Mouse (Mus musculus) hindbrain, embryonic 15.5 days (tissue): ENCODE data around the gene Clba1. TPM values are rescaled to one million over a fixed set of nuclear protein-coding genes. Genes with fewer than 3 reads are reported as not detected.

ENCODE experiments used
- ATAC-seq: fragments of 200-750 bp; cut with Nextera tagmentation; 2 replicates; pipeline ENCODE4 v1.8.0; 2017; ENCODE audit warnings: low read depth, moderate number of reproducible peaks, moderate TSS enrichment; ENCODE audit not compliant: low FRiP score
- H3K27ac ChIP-seq: fragments of 300-500 bp; sonication (generic); replicated peaks from 2 replicates; pipeline ENCODE4 v1.5.1; 2015; ENCODE audit warnings: mild to moderate bottlenecking, inconsistent platforms
- H3K27me3 ChIP-seq: fragments of 300-500 bp; sonication (generic); 2 replicates; pipeline ENCODE4 v1.6.1; 2015; ENCODE audit warnings: control low read depth, inconsistent platforms
- H3K36me3 ChIP-seq: fragments of 300-500 bp; sonication (generic); 2 replicates; pipeline ENCODE4 v1.6.1; 2015; ENCODE audit warnings: control low read depth, inconsistent platforms
- H3K4me1 ChIP-seq: fragments of 300-500 bp; sonication (generic); replicated peaks from 2 replicates; pipeline ENCODE4 v1.6.1; 2015; ENCODE audit warnings: control low read depth, inconsistent platforms
- H3K4me2 ChIP-seq: fragments of 300-500 bp; sonication (generic); 2 replicates; pipeline ENCODE4 v1.6.1; 2015; ENCODE audit warnings: moderate library complexity, mild to moderate bottlenecking, inconsistent platforms
- H3K4me3 ChIP-seq: fragments of 300-500 bp; sonication (generic); 2 replicates; pipeline ENCODE4 v1.5.1; 2015; ENCODE audit warnings: mild to moderate bottlenecking, inconsistent platforms
- H3K9ac ChIP-seq: fragments of 300-500 bp; sonication (generic); 2 replicates; pipeline ENCODE4 v1.6.1; 2015; ENCODE audit warnings: inconsistent platforms
- H3K9me3 ChIP-seq: fragments of 300-500 bp; sonication (generic); 2 replicates; pipeline ENCODE4 v1.6.1; 2016; ENCODE audit warnings: control low read depth, inconsistent platforms
- WGBS: fragments of 180-500 bp; shearing (Covaris S2); methylation state at CpG from one replicate; pipeline ENCODE4 v1.1.7; 2015; 5-methylcytosine and 5-hydroxymethylcytosine counted together
- polyA plus RNA-seq: library from polyadenylated mRNA; unstranded; fragments of >200 nt; fragmentation: Nextera tagmentation; extraction: Ambion mirVana; gene quantifications from 2 replicates; pipeline ENCODE4 v1.2.1, GENCODE M21; 2015

Clba1 gene
- polyA plus RNA-seq, 1 experiment from 2014 or later: 22.7 TPM

- no peaks in the 10 kb centered on the region for H3K36me3 ChIP-seq
- H3K4me1 ChIP-seq: peaks cover 21% of the 10 kb centered on the region
- peaks cover 14% of the 10 kb centered on the region; the same call in 1 of the 2 replicates for H3K27me3 ChIP-seq
- H3K4me3 ChIP-seq: no peak overlapping the region
- no peak for ATAC-seq
- no peak overlapping the region for H3K27ac ChIP-seq
- H3K9me3 ChIP-seq: no peaks in the 10 kb centered on the region
- no peak overlapping the region for H3K9ac ChIP-seq
- WGBS: 61% methylated on average over 17 of the region's 17 CpGs
- H3K4me2 ChIP-seq: no peak overlapping the region
Measured at GRCm38 (mm10) chr12:112796551-112797510, 11.9 kb upstream of the Clba1 start.

GRCm38 (mm10) chr12:112797672-112798331 lies 10.9 kb upstream of the Clba1 start:
- Histone ChIP-seq H3K4me2 (no peak overlapping the region), H3K27ac (no peak overlapping the region), H3K4me1 (peaks cover 28% of the 10 kb centered on the region), H3K9me3 (no peaks in the 10 kb centered on the region), H3K36me3 (no peaks in the 10 kb centered on the region), H3K9ac (no peak overlapping the region), H3K27me3 (peaks cover 14% of the 10 kb centered on the region; the same call in 1 of the 2 replicates), H3K4me3 (no peak overlapping the region)
- WGBS: 42% methylated on average over 15 of the region's 15 CpGs
- 0 out of 2 replicates have a peak, but pooled peaks have one; percentile 23 for ATAC-seq

- Histone ChIP-seq H3K4me3 (no peak overlapping the region), H3K9ac (no peak overlapping the region), H3K9me3 (no peaks in the 10 kb centered on the region), H3K27me3 (peaks cover 14% of the 10 kb centered on the region; the same call in 1 of the 2 replicates), H3K27ac (no peak overlapping the region), H3K4me1 (peaks cover 28% of the 10 kb centered on the region), H3K36me3 (no peaks in the 10 kb centered on the region), H3K4me2 (no peak overlapping the region)
- 34% methylated on average over 5 of the region's 5 CpGs for WGBS
- ATAC-seq: no peak
Measured at GRCm38 (mm10) chr12:112798332-112798681, 10.4 kb upstream of the Clba1 start.

GRCm38 (mm10) chr12:112798716-112799115 lies 10.0 kb upstream of the Clba1 start:
- Histone ChIP-seq H3K9ac (no peak overlapping the region), H3K4me2 (no peak overlapping the region), H3K9me3 (no peaks in the 10 kb centered on the region), H3K36me3 (no peaks in the 10 kb centered on the region), H3K4me3 (no peak overlapping the region), H3K4me1 (peaks cover 28% of the 10 kb centered on the region), H3K27ac (no peak overlapping the region), H3K27me3 (peaks cover 14% of the 10 kb centered on the region; the same call in 1 of the 2 replicates)
- ATAC-seq: no peak
- 83% methylated on average over 5 of the region's 5 CpGs for whole genome bisulfite sequencing

GRCm38 (mm10) chr12:112799237-112799970 lies 9.3 kb upstream of the Clba1 start:
- Histone ChIP-seq H3K4me3 (no peak overlapping the region), H3K4me2 (no peak overlapping the region), H3K27me3 (peaks cover 14% of the 10 kb centered on the region; the same call in 1 of the 2 replicates), H3K9me3 (no peaks in the 10 kb centered on the region), H3K9ac (no peak overlapping the region), H3K36me3 (no peaks in the 10 kb centered on the region), H3K27ac (no peak overlapping the region), H3K4me1 (peaks cover 22% of the 10 kb centered on the region)
- ATAC-seq: no peak
- WGBS: 83% methylated on average over 10 of the region's 10 CpGs

- 9% methylated on average over 4 of the region's 4 CpGs for WGBS
Measured at GRCm38 (mm10) chr12:112800476-112800875, 8.3 kb upstream of the Clba1 start.

GRCm38 (mm10) chr12:112801864-112802846 lies 6.6 kb upstream of the Clba1 start, which contains the start of gene Ahnak2:
Ahnak2 (minus strand) TSS chr12:112802657.
- Histone ChIP-seq H3K4me2 (peak within 1 kb of the TSS; percentile 100), H3K4me3 (peak within 1 kb of the TSS; percentile 68), H3K4me1 (peaks cover 22% of the 10 kb centered on the region), H3K36me3 (no peaks in the 10 kb centered on the region), H3K9ac (peak within 1 kb of the TSS; percentile 66), H3K9me3 (no peaks in the 10 kb centered on the region), H3K27me3 (peaks cover 14% of the 10 kb centered on the region; the same call in 1 of the 2 replicates), H3K27ac (no peak within 1 kb of the TSS)
- WGBS: 5% methylated on average over 45 of the region's 69 CpGs
- ATAC-seq: peak; percentile 44; the same call in 1 of the 2 replicates

More at GRCm38 (mm10) chr12:112800476-112800875, 8.3 kb upstream of the Clba1 start:
- Histone ChIP-seq H3K4me2 (no peak overlapping the region), H3K36me3 (no peaks in the 10 kb centered on the region), H3K27me3 (peaks cover 14% of the 10 kb centered on the region; the same call in 1 of the 2 replicates), H3K4me1 (peaks cover 22% of the 10 kb centered on the region), H3K9me3 (no peaks in the 10 kb centered on the region), H3K27ac (no peak overlapping the region), H3K9ac (no peak overlapping the region), H3K4me3 (no peak overlapping the region)
- 0 out of 2 replicates have a peak, but pooled peaks have one; percentile 1 for ATAC-seq

- Histone ChIP-seq H3K27ac (no peak overlapping the region), H3K4me2 (peak overlapping the region; percentile 100), H3K4me3 (no peak overlapping the region), H3K36me3 (no peaks in the 10 kb centered on the region), H3K4me1 (peaks cover 18% of the 10 kb centered on the region), H3K9me3 (no peaks in the 10 kb centered on the region), H3K27me3 (peaks cover 14% of the 10 kb centered on the region; the same call in 1 of the 2 replicates), H3K9ac (no peak overlapping the region)
- ATAC-seq: no peak
- WGBS: 18% methylated on average over 3 of the region's 3 CpGs
Measured at GRCm38 (mm10) chr12:112802917-112803316, 5.8 kb upstream of the Clba1 start.

- 42% methylated on average over 13 of the region's 13 CpGs for WGBS
- no peak overlapping the region for H3K9ac ChIP-seq
Measured at GRCm38 (mm10) chr12:112804046-112804445, 4.7 kb upstream of the Clba1 start.

GRCm38 (mm10) chr12:112806044-112806443 lies 2.7 kb upstream of the Clba1 start:
- Histone ChIP-seq H3K9ac (no peak overlapping the region), H3K4me3 (no peak overlapping the region), H3K27ac (no peak overlapping the region), H3K36me3 (no peaks in the 10 kb centered on the region), H3K4me1 (peaks cover 38% of the 10 kb centered on the region), H3K9me3 (no peaks in the 10 kb centered on the region), H3K4me2 (no peak overlapping the region), H3K27me3 (peaks cover 5% of the 10 kb centered on the region; the same call in 1 of the 2 replicates)
- 84% methylated on average over 6 of the region's 6 CpGs for WGBS
- no peak for ATAC-seq

More at GRCm38 (mm10) chr12:112804046-112804445, 4.7 kb upstream of the Clba1 start:
- no peaks in the 10 kb centered on the region for H3K36me3 ChIP-seq
- no peak for ATAC-seq
- H3K27me3 ChIP-seq: peaks cover 14% of the 10 kb centered on the region; the same call in 1 of the 2 replicates
- H3K4me3 ChIP-seq: no peak overlapping the region
- H3K4me2 ChIP-seq: no peak overlapping the region
- no peak overlapping the region for H3K27ac ChIP-seq
- H3K9me3 ChIP-seq: no peaks in the 10 kb centered on the region
- H3K4me1 ChIP-seq: peaks cover 19% of the 10 kb centered on the region
